Mouse (Mus musculus): Measurements from ENCODE around the gene Dlec1.

The Dlec1 gene

DNA sequence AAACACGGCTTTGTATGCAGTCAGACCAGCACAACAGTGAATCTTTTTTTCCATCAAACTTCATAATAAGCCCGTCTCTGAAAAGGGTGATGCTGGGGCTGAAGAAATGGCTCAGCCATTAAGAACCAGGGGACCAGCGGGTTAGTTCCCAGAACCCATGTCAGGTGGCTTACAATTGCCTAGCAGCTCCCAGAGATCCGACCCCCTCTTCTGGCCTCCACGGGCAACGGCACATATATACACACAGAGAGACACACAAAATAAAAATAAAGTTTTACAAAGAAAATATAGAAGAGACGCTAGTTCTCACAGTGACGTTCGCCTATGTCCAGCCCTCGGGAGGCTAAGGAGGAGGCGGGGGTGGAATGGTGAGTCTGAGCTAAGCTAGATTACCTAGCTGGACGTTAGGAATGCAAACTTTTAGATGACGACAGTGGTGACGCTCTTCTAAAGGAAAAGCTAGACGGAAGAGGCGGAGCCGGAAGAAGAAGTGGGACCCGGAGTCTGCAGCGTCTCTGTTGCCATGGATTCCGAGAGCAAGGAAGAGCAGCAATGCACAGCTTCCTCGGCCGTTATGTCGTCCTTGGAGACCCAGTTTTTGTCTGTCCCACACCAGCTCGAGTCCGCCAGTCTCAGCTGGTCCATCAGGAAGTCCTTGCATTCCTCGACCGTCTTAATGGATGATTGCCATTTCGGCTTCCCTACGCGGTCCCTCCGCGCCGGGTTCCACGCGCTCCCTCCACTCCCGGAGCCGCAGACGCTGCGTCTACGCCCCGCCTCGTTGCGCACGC is at the start of gene Dlec1:
TSS of gene Dlec1 (plus strand) at position 487 of the 791 bp plus-strand sequence.
- DNase-seq (ENCODE audit: low spot score in 2 of 2) = peak; percentile 20 to 65

DNA sequence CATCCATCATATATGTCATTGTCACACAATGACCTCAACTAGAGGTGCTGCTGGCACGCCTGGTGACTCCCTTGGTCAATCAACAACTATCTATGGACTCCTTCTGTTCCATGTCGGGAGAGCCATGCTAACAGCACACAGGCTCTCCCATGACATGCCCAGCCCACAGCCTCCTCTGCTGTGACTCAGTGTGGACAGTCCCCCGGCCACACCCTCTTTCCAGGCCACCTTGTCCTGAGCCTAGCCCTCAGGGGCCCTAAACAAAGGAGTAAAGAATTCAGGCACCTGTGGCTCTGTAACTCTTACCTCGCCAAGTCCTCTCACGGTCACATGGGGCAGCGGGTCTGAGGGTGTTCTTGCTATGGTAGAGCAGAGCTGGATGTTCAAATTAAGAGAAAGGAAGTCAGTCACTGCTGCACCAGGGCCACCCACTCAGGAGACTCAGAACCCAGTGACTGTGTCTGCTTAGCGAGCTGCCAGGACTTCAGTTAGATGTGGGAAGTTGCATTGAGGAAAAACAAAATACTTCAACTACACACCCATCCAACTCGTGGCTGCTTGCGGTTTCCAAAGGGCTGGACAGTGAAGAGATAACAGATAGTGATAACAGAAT is 48.2 kb upstream of the Dlec1 start:
- no peak for DNase-seq (ENCODE audit: low spot score in 2 of 2)

DNA sequence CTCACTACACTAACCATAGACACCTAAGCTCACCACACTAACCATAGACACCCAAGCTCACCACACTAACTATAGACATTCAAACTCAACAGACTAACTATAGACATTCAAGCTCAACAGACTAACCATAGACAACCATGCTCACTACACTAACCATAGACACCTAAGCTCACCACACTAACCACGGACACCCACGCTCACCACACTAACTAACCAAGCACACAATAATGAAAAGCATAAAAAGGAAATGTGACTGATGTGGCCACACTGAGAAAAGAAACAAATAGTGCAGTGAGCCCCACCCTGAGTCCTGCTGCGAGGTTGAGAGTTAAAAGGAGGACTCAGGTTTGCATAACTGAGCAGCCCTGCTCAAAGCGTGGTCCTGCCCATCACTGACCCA is 46.9 kb upstream of the Dlec1 start:
- DNase-seq (ENCODE audit: low spot score in 2 of 2) = no peak

DNA sequence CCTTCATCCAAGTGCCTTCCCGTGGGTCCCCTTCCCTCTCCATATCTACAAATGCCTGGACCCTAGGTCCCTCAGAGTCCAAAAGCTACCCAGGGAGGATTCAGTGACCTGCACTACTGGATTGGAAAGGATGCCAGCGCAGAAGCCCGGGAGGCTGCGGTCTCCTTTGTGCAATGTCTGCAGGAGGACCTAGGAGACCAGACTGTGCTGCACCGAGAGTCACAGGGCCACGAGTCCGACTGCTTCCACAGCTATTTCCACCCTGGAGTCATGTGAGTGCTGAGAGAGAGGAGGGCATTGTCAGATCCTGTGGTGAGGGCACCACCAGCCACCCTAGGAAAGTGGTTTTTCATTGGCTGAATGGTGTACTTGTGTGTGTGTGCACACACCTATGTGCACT is 44.0 kb upstream of the Dlec1 start:
- no peak for DNase-seq (ENCODE audit: low spot score in 2 of 2)

DNA sequence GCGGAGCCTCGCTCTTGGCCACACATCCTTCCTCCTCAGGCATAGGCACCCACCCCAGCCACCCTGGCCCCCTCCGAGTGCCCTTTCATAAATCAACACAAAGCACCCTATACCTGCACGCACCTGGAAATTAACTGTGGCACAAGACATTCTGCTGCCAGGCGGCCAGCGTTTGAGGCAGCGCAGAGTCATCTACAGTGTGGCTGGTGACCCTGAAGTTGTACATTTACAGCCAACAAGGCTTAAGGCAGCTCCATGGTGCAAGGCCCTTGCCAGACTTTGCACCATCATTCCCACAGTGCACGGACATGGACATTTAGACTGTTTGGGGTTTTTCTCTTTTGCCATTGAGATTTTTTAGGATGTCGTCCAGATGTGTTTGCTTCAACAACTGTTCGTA is 41.6 kb upstream of the Dlec1 start:
- DNase-seq (ENCODE audit: low spot score in 2 of 2) = no peak

DNA sequence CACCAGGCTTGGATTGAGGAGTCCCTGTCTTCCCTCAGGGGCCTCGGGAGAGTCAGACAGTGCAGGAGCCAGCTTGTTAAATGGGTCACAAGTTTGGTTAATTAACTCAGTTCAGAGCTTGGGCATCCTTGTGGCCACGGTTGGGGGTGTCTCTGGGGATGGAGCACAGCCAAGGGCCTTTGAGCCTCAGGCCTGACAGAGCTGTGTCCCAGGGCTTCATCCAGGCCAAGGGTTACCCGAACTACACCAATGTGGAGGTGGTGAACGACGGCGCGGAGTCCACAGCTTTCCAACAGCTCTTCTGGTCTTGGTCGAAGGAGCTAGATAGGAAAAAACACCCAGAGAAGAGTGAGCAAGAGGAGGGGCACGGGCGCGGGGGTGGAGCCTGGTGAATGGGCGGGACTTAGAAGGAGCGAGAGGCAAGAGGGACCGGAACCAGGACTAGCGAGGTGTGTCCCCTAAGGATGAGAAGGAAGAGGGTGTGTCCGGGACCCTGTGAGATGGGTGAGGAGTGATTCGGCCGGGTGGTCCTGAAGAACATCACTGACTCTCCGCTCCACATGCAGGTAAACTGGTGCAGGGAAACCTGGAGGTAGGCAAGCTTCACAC is 39.1 kb upstream of the Dlec1 start:
- DNase-seq (ENCODE audit: low spot score in 2 of 2) = no peak

DNA sequence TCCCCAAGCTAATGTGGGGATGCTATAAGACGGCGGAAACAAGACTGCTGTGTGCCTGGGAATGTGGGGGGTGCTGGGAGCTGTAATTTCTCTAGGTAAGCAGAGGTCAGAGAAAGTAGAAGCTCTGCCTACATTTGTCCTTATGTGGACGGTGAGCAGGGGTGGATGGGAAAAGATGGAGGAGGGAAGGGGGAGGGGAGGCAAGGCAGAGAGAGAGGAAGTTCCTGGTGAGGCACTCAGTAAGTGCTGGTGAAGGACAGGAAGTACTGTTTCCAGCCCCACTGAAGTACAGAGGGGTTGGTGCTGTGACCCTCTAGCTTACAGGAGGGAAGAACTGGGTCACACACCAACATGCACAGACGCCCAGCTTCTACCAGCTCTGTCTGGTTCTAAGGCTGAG is 38.0 kb upstream of the Dlec1 start:
- DNase-seq (ENCODE audit: low spot score in 2 of 2) = no peak

DNA sequence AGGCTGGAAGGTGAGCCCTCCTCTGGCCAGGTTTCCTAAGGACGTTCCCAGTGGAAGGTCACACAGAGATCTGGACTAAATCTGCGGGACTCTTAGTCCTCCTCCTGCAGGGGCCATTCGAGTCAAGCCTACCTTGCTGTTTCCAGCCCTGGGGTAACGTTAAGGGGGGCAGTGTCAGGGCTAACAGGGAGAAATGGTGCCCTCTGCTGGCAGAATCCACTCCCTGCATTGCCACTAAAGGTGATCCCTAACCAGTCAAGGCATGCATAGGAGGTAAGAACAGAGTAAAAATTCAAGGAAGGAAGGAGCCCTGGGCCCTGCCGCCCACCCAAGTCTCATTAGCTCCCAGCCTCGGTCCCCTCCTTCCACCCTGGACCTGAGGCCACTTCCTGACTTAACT is 34.7 kb upstream of the Dlec1 start:
- DNase-seq (ENCODE audit: low spot score in 2 of 2) = peak; percentile 37 to 75

DNA sequence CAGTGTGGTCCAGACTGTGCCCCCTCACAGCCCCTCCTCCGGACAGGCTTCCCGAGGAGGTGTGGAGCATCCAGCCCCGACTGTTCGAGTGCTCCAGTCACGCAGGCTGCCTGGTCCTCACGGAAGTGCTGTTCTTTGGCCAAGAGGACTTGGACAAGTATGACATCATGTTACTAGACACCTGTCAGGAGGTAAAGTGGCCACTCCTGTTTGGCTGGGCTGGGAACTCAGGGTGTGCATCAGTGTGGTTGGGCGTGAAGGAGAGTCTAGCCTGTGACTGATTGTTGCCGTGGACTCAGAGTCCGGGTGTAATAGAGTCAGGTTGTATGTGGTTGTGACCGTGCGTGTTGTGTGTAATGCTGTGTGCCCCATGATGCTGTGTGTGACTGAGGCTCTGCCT is 34.0 kb upstream of the Dlec1 start:
- DNase-seq (ENCODE audit: low spot score in 2 of 2) = no peak

DNA sequence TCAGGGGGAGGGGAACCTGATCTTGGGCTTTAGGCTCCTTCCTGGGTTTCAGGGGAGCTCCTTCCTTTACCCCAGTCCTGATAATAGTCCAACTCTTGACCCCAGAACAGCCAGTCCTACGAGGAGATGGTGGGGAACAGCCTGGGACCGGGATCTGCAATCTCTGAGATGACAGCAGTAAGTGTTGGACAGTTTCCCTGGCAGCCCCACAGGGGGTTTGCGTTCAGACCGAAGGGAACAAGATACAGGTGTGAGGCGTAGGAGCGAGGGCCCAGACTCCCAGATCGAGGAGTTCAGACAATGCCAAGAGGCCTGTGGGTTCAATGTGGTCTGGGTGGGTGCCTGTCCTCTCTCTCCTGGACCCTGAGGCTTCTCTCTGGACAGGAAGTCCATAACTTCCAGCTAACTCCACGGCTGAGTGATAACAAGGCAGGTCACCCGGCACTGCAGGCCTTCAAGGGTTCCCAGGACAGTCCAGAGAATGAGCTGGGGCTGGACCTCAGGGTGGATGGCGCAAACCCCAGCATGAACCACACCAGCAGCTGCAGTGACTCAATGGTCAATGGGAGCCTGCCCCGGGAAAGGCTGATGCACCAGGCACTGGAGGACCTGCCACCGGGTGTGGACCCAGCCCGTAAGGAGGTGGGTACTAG is 32.0 kb upstream of the Dlec1 start:
- DNase-seq (ENCODE audit: low spot score in 2 of 2) = no peak

DNA sequence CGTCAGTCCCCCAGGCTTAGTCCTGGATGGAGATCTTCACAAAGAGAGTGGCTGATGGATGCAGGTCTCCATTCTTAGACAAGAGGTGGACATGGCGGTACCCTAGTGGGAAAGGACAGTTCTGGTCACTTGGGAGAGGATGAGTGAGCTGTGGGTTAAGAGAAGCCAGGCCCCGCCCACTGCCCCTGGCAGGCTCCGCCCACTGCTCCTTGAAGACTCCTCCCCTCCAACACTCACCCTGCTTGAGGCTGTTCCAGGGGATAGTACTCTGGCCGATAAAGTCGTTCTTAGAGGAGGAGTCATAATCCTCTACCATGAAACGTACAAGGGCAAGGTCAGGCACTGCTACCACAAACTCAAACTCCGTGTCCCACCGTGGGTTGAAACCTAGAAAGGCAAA is 30.5 kb upstream of the Dlec1 start:
- no peak for DNase-seq (ENCODE audit: low spot score in 2 of 2)

DNA sequence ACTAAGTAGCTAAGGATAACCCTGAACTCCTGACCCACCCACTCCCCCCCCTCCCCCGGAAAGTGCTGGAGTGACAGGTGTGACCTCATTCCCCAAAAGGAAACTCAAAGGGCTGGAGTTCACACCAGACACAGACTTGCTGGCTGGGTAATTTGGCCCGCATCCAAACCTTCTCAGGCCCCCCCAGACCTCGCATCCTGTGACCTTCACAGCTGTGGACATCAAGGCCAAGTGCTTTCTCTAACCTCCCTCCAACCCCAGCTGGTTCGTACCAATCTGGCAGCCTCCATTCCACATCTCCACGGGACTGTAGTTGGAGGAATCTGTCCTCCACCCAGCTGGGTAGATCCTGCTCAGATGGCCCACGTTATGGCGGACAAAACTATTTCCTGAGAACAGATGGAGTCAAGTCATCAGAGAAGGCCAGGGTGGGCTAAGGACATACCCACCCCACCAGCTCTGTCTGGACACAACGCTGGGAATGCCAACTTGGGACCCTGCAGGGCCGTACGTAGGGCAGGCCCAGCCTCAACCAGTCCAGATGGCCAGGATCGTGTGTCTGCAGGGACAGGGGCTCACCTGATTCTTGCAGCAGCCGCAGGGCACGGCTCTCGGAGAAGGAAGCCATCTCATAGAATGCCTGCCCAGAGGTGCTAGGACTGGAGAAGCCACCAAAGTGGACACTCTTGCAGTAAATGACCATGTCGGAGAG is 28.9 kb upstream of the Dlec1 start:
- no peak for DNase-seq (ENCODE audit: low spot score in 2 of 2)

DNA sequence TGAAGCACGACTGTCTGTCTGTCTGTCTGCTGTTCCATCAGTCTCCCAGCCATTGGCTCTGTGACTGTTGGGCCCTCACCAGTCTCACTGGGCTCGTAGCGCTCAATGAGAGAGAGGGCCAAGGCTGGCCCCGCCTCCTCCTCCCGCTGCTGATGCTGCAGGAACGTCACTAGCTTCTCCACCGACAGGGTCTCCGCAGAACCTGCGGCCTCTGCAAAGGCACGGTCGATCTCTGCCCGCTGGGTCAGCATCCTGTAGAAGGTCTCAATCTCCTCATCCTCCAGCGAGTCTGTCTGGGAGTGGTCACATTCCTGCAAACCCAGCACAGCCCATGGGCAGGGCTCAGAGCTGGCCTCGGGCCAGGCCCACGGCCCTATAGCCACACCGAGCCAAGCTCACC is 26.6 kb upstream of the Dlec1 start:
- DNase-seq (ENCODE audit: low spot score in 2 of 2) = no peak

DNA sequence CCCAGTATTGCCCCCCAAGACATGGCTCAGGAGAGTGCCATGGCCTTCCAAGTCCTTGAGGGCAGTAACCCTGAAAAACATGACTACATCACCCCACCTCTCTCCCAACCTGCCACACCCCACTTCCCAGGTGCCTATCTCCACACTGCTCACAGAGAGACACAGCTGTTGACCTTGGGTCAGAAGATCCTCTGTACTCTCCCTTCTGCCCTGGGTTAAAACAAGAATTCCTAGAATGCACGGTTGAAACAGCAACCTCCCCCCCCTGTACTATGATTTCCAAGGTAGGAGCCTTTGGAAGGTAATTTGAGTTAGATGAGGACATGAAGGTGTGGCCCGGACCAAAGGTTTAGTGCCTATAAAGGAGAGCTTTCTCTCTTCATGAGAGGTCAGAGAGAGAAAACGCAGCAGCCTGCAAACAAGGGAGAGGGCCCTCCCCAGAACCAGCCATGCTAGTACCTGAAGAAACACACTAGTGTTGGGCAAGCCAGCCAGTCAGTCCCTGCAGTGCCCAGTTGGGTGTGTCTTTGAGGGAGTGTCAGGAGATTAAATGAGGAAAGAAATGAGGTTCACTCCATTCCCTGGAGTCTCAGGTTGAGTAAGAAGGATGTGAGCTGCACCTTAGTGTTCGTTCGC is 22.1 kb upstream of the Dlec1 start:
- no peak for DNase-seq (ENCODE audit: low spot score in 2 of 2)

DNA sequence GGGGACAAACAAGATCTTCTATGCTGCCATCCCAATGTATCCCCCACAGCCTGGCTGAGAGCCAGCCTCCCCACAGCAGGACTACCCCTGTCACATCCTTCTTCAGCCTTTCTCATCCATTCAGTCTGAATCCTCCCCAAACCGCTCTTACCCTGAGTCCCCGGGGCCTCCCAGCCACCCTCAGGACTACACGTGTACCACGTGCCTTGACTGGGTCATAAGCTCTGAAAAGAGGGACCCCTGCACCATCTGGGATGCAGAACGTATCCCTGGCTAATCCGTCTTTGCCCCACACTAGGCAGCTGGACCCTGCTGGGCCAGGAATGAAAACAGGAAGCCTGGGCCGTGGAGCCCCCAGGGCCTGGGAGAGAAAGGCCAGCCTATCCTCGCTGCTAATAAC is 20.2 kb upstream of the Dlec1 start:
- no peak for DNase-seq (ENCODE audit: low spot score in 2 of 2)

DNA sequence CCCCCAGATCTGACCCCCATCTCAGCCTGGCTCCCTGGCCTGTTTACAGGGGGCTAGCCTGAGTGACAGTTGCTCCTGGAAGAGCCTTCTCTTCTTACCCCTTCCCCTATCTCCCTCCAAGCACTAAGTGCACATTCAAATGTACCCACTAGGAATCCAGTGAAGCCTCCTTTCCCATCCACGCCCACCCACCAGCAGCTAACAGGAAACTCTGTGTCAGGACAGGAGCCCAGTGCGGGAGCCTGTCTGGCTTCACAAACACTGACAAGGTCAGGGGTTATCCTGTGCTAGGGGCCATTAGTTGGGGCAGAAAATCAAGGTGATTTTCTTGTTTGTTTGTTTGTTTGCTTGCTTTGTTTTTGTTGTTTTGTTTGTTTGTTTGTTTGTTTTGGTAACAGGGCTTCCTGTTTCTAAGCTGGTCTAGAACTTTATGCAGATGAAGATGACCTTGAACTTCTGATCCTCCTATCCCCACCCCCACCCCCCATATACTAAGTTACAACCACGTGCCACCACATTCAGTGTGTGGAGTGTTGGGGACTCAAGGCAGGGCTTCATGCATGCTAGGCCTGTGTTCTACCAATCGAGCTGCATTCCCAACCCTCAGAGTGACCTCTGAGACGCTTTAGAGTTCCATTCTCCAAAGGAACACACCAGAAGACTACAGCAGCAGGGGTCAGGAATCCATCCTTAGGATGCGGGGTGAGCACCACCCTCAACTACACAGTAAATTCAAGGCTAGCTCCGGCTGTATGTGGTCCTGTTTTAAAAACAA is 19.4 kb upstream of the Dlec1 start:
- DNase-seq (ENCODE audit: low spot score in 2 of 2) = no peak

DNA sequence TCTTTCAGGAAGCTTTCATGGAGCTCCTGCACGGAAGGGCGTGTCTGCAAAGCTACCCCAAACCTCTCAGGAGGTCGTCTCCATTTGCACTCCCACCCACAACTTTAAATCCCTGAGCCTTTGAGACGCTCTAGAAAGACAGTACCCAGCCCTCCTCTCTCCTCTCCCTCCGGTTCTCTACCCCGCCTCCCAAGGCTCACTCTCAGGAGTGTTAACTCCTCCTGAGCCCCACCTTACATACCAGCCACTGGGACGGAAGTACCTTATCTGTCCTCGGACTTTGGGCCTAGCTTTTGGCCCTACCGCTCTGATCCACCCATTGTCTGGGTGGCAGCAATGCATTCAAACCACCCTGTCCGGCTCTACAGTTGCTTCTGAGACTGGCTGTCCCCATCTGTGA is 18.3 kb upstream of the Dlec1 start:
- no peak for DNase-seq (ENCODE audit: low spot score in 2 of 2)

DNA sequence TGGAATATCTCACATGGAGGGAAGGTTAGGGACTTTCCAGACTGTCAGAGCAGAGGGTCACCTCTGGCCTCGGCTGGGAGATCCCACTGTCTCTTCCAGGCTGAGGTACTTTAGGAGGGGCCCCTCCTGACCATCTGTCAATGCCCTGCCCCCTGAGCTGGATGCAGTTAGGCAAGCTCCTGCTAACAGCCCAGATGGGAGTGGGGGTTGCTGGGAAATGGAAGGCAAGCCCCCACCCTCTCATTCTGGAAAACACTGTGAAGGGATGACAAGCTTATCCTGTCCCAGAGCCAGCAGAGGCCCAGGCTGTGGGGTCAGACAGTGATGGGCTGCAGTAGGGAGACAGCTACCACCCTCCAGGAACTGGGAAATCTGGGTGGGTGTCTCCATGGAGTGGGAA is 15.8 kb upstream of the Dlec1 start:
- DNase-seq (ENCODE audit: low spot score in 2 of 2) = no peak

DNA sequence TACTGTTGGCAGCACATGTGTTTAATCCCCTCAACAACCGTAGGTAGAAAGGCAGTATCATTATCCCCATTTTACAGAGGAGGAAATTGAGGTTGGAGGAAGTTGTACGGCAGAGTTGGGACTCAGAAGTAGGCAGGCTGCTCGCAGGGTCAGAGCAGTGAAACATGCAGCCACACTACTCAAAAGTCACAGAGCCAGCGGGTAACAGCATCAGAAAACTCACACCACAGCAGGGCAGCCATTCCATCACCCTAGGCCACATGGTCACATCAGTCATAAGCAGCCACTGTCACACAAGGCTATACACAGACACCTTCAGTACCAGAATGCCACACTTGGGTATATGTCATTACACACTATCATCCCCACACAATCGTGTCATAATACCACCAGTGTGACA is 15.0 kb upstream of the Dlec1 start:
- DNase-seq (ENCODE audit: low spot score in 2 of 2) = no peak

DNA sequence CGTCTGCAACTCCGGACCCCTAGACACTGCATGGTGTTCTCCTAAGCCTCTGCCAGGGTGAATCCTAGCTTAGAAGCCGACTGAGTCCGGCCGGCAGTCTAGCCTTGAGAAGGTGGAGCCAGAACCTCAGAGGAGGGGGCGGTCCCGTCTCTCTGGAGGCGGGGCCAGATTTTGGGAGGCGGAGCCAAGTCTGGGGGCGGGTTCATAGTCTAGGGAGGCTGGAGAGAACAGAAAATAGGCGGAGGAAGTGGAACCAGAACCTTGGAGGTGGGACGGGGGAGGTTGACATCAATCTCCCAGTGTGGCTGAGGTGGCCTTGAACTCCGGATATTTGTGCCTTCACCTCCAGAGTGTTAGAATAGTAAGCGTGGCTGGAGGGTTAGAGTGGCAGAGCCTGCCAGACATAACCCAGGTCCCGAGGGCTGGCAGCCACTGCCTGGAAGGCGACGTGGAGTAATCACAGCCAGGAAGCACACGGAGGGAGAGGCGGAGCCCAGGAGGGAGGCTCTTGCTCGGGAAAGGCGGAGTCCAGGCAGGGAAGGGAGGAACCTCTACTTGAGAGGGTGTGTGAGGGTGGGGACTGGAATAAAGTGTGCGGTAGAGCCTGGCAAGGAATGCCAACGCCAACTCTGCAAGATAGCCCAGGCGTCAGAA is 14.0 kb upstream of the Dlec1 start:
- DNase-seq (ENCODE audit: low spot score in 2 of 2) = peak; percentile 51 to 77
